Mouse (Mus musculus): ENCODE measurements around the gene Atp5l.

- TF ChIP-seq EP300 (IDR thresholded peaks at IDR 0.05; ENCODE audit: insufficient read depth, low read depth, low read length) (no peak), CTCF (IDR thresholded peaks at IDR 0.05; ENCODE audit: low read depth, low read length) (no peak), POLR2A (IDR thresholded peaks at IDR 0.05; ENCODE audit: insufficient read depth, low read length) (no peak)
Observed at GRCm38 (mm10) chr9:44882436-44882980, 38.0 kb downstream of the Atp5l start.

Measured in ES-Bruce4 (cell line).